ENCODE assay signal across 12 mouse cellular contexts in the genomic region with DNA sequence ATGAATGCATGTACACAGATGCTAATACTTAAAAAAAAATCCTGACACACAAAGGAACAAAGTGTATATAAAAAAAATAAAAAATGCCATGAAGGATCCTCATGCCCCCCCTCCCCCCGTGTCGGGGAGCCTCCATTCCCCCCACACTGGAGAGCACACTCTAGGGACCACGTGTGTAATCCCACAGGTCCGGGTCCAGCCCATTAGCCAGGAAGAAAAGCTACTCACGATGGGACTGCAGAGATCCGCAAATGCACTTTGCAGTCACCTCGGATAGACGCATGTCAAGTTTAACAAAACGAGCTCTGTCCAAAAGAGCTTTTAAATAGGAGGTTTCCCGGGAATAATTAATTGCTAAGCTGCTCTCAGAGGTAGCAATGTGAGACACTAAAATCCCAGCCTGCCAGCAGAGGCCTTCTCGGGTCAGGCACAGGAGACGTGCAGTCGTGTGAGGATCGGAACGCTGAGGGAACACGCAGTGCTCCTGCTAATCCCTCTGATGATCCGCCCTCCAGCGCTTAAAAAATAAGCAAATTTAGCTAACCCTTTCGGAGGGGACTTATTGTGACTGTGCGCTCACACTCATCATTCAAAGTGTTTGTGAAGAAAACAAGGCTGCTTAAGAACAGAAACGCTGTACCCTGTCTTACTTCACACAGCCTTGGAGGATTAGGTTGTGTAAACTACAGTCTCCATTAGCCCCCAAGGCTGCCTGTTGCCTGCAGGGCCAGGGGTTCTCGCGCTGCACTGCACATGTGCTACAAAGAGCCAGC.
DNase-seq lines count a peak whose midpoint lies in the region; ATAC-seq and TF ChIP-seq lines count a peak whose summit lies in the region.
"Had no signal": no experiment of that assay in that cellular context is flagged by ENCODE, and none has a peak within 500 bp of the region (broad histone marks: within the 10 kb centered on the region; RNA-seq: fewer than 3 reads in every experiment).

No protein-coding gene starts in this region.

- H3K9me3 ChIP-seq in kidney, embryonic 16.5 days (ENCODE audit: low read length) = no peaks in the 10 kb centered on the region
- H3K9me3 ChIP-seq in forebrain, embryonic 14.5 days (replicated peaks; ENCODE audit: control insufficient read depth, low read length) = no peaks in the 10 kb centered on the region
- no peaks in the 10 kb centered on the region for H3K9me3 ChIP-seq in lung, postnatal 0 days (ENCODE audit: low read length)

- H3K36me3 ChIP-seq in kidney, adult 2 months (ENCODE audit: control insufficient read depth, insufficient read depth, low read length) = no peaks in the 10 kb centered on the region
- H3K36me3 ChIP-seq in kidney, embryonic 16.5 days (ENCODE audit: insufficient read depth, low read length) = no peaks in the 10 kb centered on the region
- H3K36me3 ChIP-seq in forebrain, embryonic 14.5 days (ENCODE audit: control insufficient read depth, insufficient read depth, low read length) = no peaks in the 10 kb centered on the region
- H3K36me3 ChIP-seq in lung, postnatal 0 days (ENCODE audit: insufficient read depth, low read length) = no peaks in the 10 kb centered on the region

- peak; percentile 83 for TF ChIP-seq EP300 in lung, postnatal 0 days (IDR thresholded peaks at IDR 0.05)

- DNase-seq in kidney, adult 2 months = peak; percentile 43
- DNase-seq in forebrain, embryonic 14.5 days (ENCODE audit: low spot score) = peak; percentile 76
- peak; percentile 83 for DNase-seq in lung, postnatal 0 days (ENCODE audit: low spot score)
- peak; percentile 65 for DNase-seq in skeletal muscle tissue, adult 2 months (ENCODE audit: low read depth, low spot score)
- DNase-seq in thymus, postnatal 4 days = no peak
- DNase-seq in liver = no peak
- DNase-seq: B cell, adult 2 months; cerebellum, adult 11-12 months; kidney, postnatal 10 days; right cerebral cortex, adult 18-20 months had no signal

- no peak overlapping the region for H3K9ac ChIP-seq in kidney, embryonic 16.5 days (replicated peaks; ENCODE audit: low read length)
- H3K9ac ChIP-seq in forebrain, embryonic 14.5 days (ENCODE audit: low read length) = no peak overlapping the region; the same call in 1 of the 2 replicates
- no peak overlapping the region for H3K9ac ChIP-seq in lung, postnatal 0 days (replicated peaks; ENCODE audit: low read depth)

- no peak for TF ChIP-seq POLR2A in kidney, adult 2 months (IDR thresholded peaks at IDR 0.05; ENCODE audit: low read depth, low read length)

- ATAC-seq in kidney, embryonic 16.5 days (ENCODE audit: low FRiP score, low TSS enrichment) = no peak; the same call in 1 of the 2 replicates
- peak; percentile 41 for ATAC-seq in forebrain, embryonic 14.5 days
- peak; percentile 78 for ATAC-seq in lung, postnatal 0 days
- no peak for ATAC-seq in megakaryocyte, adult 5-6 weeks (ENCODE audit: poor library complexity, severe bottlenecking)

- peaks cover 6% of the 10 kb centered on the region; the same call in 1 of the 2 replicates for H3K4me1 ChIP-seq in kidney, adult 2 months (ENCODE audit: control insufficient read depth, insufficient read depth, low read length)
- H3K4me1 ChIP-seq in kidney, embryonic 16.5 days (ENCODE audit: insufficient read depth, low read length) = peaks cover 9% of the 10 kb centered on the region
- peaks cover 28% of the 10 kb centered on the region for H3K4me1 ChIP-seq in forebrain, embryonic 14.5 days (ENCODE audit: control insufficient read depth, insufficient read depth, low read length)
- peaks cover 4% of the 10 kb centered on the region; the same call in 1 of the 2 replicates for H3K4me1 ChIP-seq in lung, postnatal 0 days (ENCODE audit: insufficient read depth, low read depth, low read length)

- H3K4me2 ChIP-seq in kidney, embryonic 16.5 days (replicated peaks; ENCODE audit: low read depth, low read length) = no peak overlapping the region; the same call in 1 of the 2 replicates
- peak overlapping the region; percentile 18 for H3K4me2 ChIP-seq in forebrain, embryonic 14.5 days (ENCODE audit: low read length)
- H3K4me2 ChIP-seq in lung, postnatal 0 days (replicated peaks; ENCODE audit: low read depth, low read length) = no peak overlapping the region

- no peak overlapping the region for H3K27ac ChIP-seq in kidney, adult 2 months (ENCODE audit: insufficient read depth, low read depth, low read length)
- H3K27ac ChIP-seq in kidney, embryonic 16.5 days (ENCODE audit: low read length) = no peak overlapping the region
- H3K27ac ChIP-seq in forebrain, embryonic 14.5 days (ENCODE audit: low read depth, low read length) = peak overlapping the region; percentile 63
- 0 out of 2 replicates have a peak overlapping the region, but pooled peaks have one; percentile 6 for H3K27ac ChIP-seq in lung, postnatal 0 days (ENCODE audit: low read length)

- TF ChIP-seq CTCF in kidney, adult 2 months (conservative IDR thresholded peaks at IDR 0.05; ENCODE audit: insufficient read depth, insufficient read length, low read depth, low read length) = no peak
- no peak for TF ChIP-seq CTCF in lung, postnatal 0 days (IDR thresholded peaks at IDR 0.05)

- 40% methylated on average over 23 of the region's 23 CpGs for WGBS in kidney, adult 2 months
- 27% methylated on average over 23 of the region's 23 CpGs for WGBS in kidney, embryonic 16.5 days
- WGBS in forebrain, embryonic 14.5 days = 7% methylated on average over 23 of the region's 23 CpGs
- WGBS in lung, postnatal 0 days = 39% methylated on average over 23 of the region's 23 CpGs

- no peak overlapping the region for H3K4me3 ChIP-seq in kidney, adult 2 months (ENCODE audit: insufficient read depth, low read depth, low read length)
- no peak overlapping the region for H3K4me3 ChIP-seq in kidney, embryonic 16.5 days (ENCODE audit: low read length)
- no peak overlapping the region for H3K4me3 ChIP-seq in forebrain, embryonic 14.5 days (ENCODE audit: low read depth, low read length)
- H3K4me3 ChIP-seq in lung, postnatal 0 days (ENCODE audit: low read depth, low read length) = no peak overlapping the region

- H3K27me3 ChIP-seq in kidney, adult 2 months (replicated peaks; ENCODE audit: control insufficient read depth, insufficient read depth, low read length) = no peaks in the 10 kb centered on the region
- H3K27me3 ChIP-seq in kidney, embryonic 16.5 days (ENCODE audit: insufficient read depth, low read length) = no peaks in the 10 kb centered on the region
- no peaks in the 10 kb centered on the region for H3K27me3 ChIP-seq in forebrain, embryonic 14.5 days (replicated peaks; ENCODE audit: control insufficient read depth, insufficient read depth, low read length)
- no peaks in the 10 kb centered on the region for H3K27me3 ChIP-seq in lung, postnatal 0 days (replicated peaks; ENCODE audit: insufficient read depth, low read length)

Comparison
In these comparisons a context has a peak if more than half of its experiments do, and no peak if none do; other contexts are left out.
1. DNase-seq: peak in kidney, adult 2 months (single experiment), forebrain, embryonic 14.5 days (single experiment), lung, postnatal 0 days (single experiment) and skeletal muscle tissue, adult 2 months (single experiment); none in thymus, postnatal 4 days (single experiment) and liver (single experiment).
2. H3K27ac ChIP-seq: peak in forebrain, embryonic 14.5 days (single experiment) and lung, postnatal 0 days (single experiment); none in kidney, adult 2 months (single experiment) and kidney, embryonic 16.5 days (single experiment).
3. ATAC-seq: peak in forebrain, embryonic 14.5 days (single experiment) and lung, postnatal 0 days (single experiment); none in kidney, embryonic 16.5 days (single experiment) and megakaryocyte, adult 5-6 weeks (single experiment).